Mouse (Mus musculus): ENCODE measurements around the gene Erbb4. TPM values are rescaled to one million over a fixed set of nuclear protein-coding genes. Genes with fewer than 3 reads are reported as not detected.
A peak's percentile ranks its signal among the peaks of the same experiment; 100 is the strongest.

The Erbb4 gene
- polyA plus RNA-seq, 1 experiment from 2014 or later: 0.02 TPM

DNA sequence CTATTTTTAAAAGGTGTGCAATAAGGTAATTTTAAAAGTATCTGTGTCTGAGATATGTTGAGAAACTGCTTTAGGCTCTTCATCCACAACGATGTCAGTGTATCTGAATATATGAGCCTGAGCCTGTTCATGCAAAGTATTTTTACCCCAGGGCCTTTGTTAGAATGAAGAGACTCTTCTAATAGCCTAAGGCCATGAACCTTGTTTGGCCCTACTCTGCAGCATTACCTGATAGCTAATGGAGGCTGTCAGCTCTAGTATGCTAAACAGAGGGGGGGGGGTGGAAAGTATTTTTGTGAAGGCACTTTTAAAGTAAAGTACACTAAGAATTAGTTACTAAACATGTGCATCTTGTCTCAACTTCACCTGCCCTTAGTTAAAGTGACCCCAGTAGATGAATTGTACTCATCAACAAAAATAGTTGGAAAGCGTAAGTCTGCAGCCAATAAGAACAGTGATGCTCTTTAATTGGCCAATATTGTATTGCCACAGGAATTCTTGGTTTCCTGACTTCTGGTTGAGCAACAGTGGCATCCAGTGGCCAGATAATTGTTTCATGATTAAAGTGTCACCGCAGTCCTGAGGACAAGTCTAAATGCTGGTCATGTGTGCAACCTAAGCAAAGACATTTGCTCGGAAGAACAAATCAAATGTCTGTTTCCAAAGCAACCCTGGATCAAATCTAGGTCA lies 10.5 kb upstream of the Erbb4 start:
- ATAC-seq: no peak
- H3K27ac ChIP-seq (ENCODE audit: low read length): no peak overlapping the region
- 86% methylated on average over 4 of the region's 4 CpGs for WGBS
- H3K9ac ChIP-seq (replicated peaks; ENCODE audit: low read depth): no peak overlapping the region
- H3K27me3 ChIP-seq (replicated peaks; ENCODE audit: insufficient read depth, low read length): no peaks in the 10 kb centered on the region
- H3K4me2 ChIP-seq (replicated peaks; ENCODE audit: low read depth, low read length): no peak overlapping the region
- H3K4me3 ChIP-seq (ENCODE audit: low read depth, low read length): no peak overlapping the region
- TF ChIP-seq CTCF (IDR thresholded peaks at IDR 0.05) (peak; percentile 34), EP300 (IDR thresholded peaks at IDR 0.05) (no peak)
- no peaks in the 10 kb centered on the region for H3K36me3 ChIP-seq (ENCODE audit: insufficient read depth, low read length)
- no peaks in the 10 kb centered on the region for H3K9me3 ChIP-seq (ENCODE audit: low read length)
- H3K4me1 ChIP-seq (ENCODE audit: insufficient read depth, low read depth, low read length): no peaks in the 10 kb centered on the region
- no peak for DNase-seq (ENCODE audit: low spot score)

DNA sequence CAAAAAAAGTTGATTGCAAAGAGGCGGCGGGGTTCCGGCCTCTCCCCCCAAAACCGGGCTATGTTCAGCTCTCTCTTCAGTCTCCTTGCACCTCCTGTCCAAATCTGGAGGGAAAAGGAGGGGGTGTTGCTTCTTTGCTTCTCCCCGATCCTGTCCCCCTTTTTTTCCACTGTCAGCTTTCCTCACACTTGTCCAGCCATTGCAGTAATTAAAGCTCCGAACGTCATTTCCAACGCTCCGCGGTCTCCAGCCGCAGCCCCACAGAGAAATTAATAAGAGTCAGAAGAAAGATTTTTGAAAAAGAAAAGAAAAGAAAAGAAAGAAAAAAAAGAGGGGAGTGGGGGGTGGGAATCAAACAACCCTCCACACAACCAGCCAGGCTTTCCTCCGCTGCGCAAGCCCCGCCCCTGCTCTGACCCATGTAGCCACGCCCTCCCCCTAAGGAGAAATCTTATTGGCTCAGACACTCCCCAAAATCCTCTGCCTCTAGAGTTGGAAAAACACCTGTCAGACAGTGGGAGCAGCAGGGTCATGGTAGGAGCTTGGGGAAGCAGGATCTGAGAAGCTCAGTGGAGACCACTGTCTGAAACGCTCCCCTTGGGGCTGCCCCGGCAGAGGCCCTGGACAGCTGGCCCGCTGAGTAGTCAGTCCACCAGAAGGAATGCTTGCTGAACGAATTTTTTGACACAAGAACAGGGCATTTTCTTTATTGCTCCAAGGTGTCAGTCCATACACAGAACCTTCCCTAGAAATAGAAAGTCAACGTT lies 483 bp upstream of the Erbb4 start:
- H3K9ac ChIP-seq (replicated peaks; ENCODE audit: low read depth): no peak overlapping the region
- no peaks in the 10 kb centered on the region for H3K9me3 ChIP-seq (ENCODE audit: low read length)
- peak; percentile 34 for DNase-seq (ENCODE audit: low spot score)
- no peak overlapping the region for H3K27ac ChIP-seq (ENCODE audit: low read length)
- H3K36me3 ChIP-seq (ENCODE audit: insufficient read depth, low read length): no peaks in the 10 kb centered on the region
- H3K27me3 ChIP-seq (replicated peaks; ENCODE audit: insufficient read depth, low read length): peaks cover 23% of the 10 kb centered on the region; the same call in 1 of the 2 replicates
- 4% methylated on average over 20 of the region's 20 CpGs for WGBS
- peaks cover 9% of the 10 kb centered on the region; the same call in 1 of the 2 replicates for H3K4me1 ChIP-seq (ENCODE audit: insufficient read depth, low read depth, low read length)
- no peak for TF ChIP-seq CTCF (IDR thresholded peaks at IDR 0.05)
- TF ChIP-seq EP300 (IDR thresholded peaks at IDR 0.05): no peak
- ATAC-seq: peak; percentile 59
- H3K4me3 ChIP-seq (ENCODE audit: low read depth, low read length): peak overlapping the region; percentile 53
- peak overlapping the region; percentile 100 for H3K4me2 ChIP-seq (replicated peaks; ENCODE audit: low read depth, low read length)

DNA sequence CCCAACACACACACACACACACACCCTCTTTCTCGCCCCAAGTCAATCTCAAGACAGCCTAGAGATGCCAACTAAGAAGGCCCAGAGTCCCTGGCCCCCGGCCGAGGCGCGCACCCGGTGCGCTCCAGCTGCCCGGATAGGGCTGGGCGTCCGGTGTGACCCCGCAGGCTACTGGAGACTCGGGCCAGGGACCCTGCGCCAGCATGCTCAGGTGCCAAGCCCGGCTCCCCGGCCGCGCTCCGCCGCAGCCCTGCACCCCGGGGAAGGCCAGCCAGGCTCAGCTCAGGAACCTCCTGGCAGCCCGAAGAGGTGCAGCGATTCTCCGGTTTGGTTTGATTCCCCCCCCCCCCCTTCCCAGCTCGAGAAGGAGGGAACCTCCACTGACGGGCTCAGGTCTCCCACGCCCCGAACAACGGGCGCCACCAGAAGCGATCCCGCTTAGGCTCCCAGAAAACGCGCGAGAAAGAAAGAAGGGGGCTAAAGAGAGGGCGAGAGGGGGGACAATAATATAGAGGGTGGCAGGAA lies 860 bp downstream of the Erbb4 start:
- Histone ChIP-seq H3K9ac (replicated peaks; ENCODE audit: low read depth) (no peak overlapping the region), H3K36me3 (ENCODE audit: insufficient read depth, low read length) (no peaks in the 10 kb centered on the region), H3K9me3 (ENCODE audit: low read length) (no peaks in the 10 kb centered on the region), H3K27me3 (replicated peaks; ENCODE audit: insufficient read depth, low read length) (peaks cover 23% of the 10 kb centered on the region; the same call in 1 of the 2 replicates), H3K4me2 (replicated peaks; ENCODE audit: low read depth, low read length) (peak overlapping the region; percentile 100), H3K4me1 (ENCODE audit: insufficient read depth, low read depth, low read length) (peaks cover 9% of the 10 kb centered on the region; the same call in 1 of the 2 replicates), H3K4me3 (ENCODE audit: low read depth, low read length) (peak overlapping the region; percentile 53), H3K27ac (ENCODE audit: low read length) (no peak overlapping the region)
- under 1% methylated on average over 35 of the region's 35 CpGs for WGBS
- DNase-seq (ENCODE audit: low spot score) (peak; percentile 6), ATAC-seq (peak; percentile 46)
- TF ChIP-seq EP300 (IDR thresholded peaks at IDR 0.05): no peak
- TF ChIP-seq CTCF (IDR thresholded peaks at IDR 0.05): no peak

DNA sequence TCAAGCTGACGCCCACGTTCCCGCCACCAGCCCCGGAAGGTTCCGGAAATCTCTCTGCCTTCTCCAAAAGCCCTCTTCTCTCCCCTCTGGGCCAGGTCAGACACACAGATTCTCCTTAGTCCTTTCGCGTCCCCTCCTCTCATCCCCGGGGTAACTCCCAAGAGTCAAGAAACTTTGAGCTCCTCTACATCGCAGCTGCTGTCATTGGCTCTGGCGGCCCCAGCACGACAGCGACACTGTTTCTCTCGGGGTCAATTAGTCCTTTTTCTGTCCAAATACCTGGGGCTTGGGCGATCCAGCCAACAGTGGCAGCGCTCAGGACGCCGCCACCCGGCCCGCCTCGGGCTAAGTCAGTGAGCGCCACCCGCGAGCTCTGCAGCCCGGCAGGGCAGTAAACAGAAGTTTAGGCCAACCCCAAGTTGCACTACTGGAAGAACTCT lies 1.5 kb downstream of the Erbb4 start:
- ATAC-seq: peak; percentile 61
- H3K9me3 ChIP-seq (ENCODE audit: low read length): no peaks in the 10 kb centered on the region
- H3K27me3 ChIP-seq (replicated peaks; ENCODE audit: insufficient read depth, low read length): peaks cover 23% of the 10 kb centered on the region; the same call in 1 of the 2 replicates
- 2% methylated on average over 24 of the region's 24 CpGs for WGBS
- H3K4me2 ChIP-seq (replicated peaks; ENCODE audit: low read depth, low read length): peak overlapping the region; percentile 100
- H3K27ac ChIP-seq (ENCODE audit: low read length): no peak overlapping the region
- peak overlapping the region; percentile 53 for H3K4me3 ChIP-seq (ENCODE audit: low read depth, low read length)
- DNase-seq (ENCODE audit: low spot score): peak; percentile 8
- peaks cover 9% of the 10 kb centered on the region; the same call in 1 of the 2 replicates for H3K4me1 ChIP-seq (ENCODE audit: insufficient read depth, low read depth, low read length)
- no peak for TF ChIP-seq EP300 (IDR thresholded peaks at IDR 0.05)
- TF ChIP-seq CTCF (IDR thresholded peaks at IDR 0.05): no peak
- H3K36me3 ChIP-seq (ENCODE audit: insufficient read depth, low read length): no peaks in the 10 kb centered on the region
- no peak overlapping the region for H3K9ac ChIP-seq (replicated peaks; ENCODE audit: low read depth)

DNA sequence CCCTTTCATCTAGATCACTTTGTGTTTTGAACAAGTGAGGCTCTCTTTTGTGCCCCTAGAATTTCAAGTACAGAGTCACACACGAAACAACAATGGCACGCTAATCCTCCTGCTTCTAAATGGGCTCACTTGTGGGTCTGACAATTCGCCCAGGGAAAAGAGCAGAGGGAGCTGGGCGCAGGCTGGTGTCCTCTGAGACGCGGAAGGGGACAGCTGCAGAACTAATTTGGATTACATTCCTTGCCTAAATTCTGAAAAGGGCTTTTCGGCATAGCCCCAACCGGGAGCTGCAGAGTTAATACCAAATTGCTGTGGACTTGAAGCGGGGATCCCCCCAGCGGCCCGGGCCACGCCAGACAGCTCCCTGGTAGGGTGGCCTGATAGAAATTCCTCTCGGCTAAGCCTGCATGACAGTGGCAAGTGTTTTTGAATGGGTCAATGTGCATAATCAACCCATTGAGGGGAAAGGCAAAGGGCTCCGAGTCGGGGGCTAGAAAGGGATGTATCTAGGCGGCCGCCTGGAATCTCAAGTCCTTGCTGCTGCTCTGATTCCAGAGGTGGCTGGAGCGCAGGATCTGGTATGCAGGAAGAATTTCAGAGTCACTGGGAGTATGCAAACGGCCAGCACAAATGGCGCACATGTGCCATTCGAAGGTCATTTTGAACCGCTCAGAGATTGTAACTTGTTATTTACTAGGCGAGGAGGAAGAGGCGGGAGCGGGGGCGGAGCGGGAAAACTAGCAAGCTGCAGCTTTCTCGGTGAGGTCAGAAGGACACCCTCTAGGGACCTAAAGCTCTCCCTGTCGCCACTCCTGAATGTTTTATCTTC lies 2.2 kb downstream of the Erbb4 start:
- no peaks in the 10 kb centered on the region for H3K36me3 ChIP-seq (ENCODE audit: insufficient read depth, low read length)
- no peak overlapping the region for H3K27ac ChIP-seq (ENCODE audit: low read length)
- no peaks in the 10 kb centered on the region for H3K9me3 ChIP-seq (ENCODE audit: low read length)
- H3K9ac ChIP-seq (replicated peaks; ENCODE audit: low read depth): no peak overlapping the region
- peaks cover 23% of the 10 kb centered on the region; the same call in 1 of the 2 replicates for H3K27me3 ChIP-seq (replicated peaks; ENCODE audit: insufficient read depth, low read length)
- no peak for ATAC-seq
- peak overlapping the region; percentile 100 for H3K4me2 ChIP-seq (replicated peaks; ENCODE audit: low read depth, low read length)
- TF ChIP-seq EP300 (IDR thresholded peaks at IDR 0.05): no peak
- no peak for TF ChIP-seq CTCF (IDR thresholded peaks at IDR 0.05)
- H3K4me1 ChIP-seq (ENCODE audit: insufficient read depth, low read depth, low read length): peaks cover 9% of the 10 kb centered on the region; the same call in 1 of the 2 replicates
- H3K4me3 ChIP-seq (ENCODE audit: low read depth, low read length): peak overlapping the region; percentile 53
- DNase-seq (ENCODE audit: low spot score): peak; percentile 21
- 0% methylated on average over 29 of the region's 29 CpGs for WGBS

All from lung, postnatal 0 days (tissue).